Mouse (Mus musculus) heart, postnatal 14 days (tissue): ENCODE measurements at regions not wholly inside any gene's neighbourhood (a gene's known extent, or its start where the extent isn't known, plus 50 kb on each side); places are given as distances from the start of the nearest gene placed in this dataset.

Experiments
- DNase-seq, 2 experiments: peaks; one replicate each; pipeline ENCODE4 v3.0.0; 2021 to 2022
- intact Hi-C: fragments of 180-260 bp; cut with DNase I; formaldehyde crosslinking; loops from one replicate; pipeline ENCODE4 v1.15.1; 2025

- DNase-seq: no peak
- intact Hi-C loops: no loop called here
Observed at GRCm38 (mm10) chr2:8628007-8628406, 1118.6 kb upstream of the Celf2 start.

- no peak for DNase-seq
- intact Hi-C loops: no loop called here
Observed at GRCm38 (mm10) chr2:8628485-8629208, 1119.3 kb upstream of the Celf2 start.

GRCm38 (mm10) chr2:8638082-8638481, 1128.7 kb upstream of the Celf2 start:
- intact Hi-C loops: no loop called here
- DNase-seq: no peak

- DNase-seq: no peak
- intact Hi-C loops: no loop called here
Observed at GRCm38 (mm10) chr2:8639282-8639681, 1129.9 kb upstream of the Celf2 start.

GRCm38 (mm10) chr2:8645463-8645862, 1136.1 kb upstream of the Celf2 start:
- intact Hi-C loops: no loop called here
- DNase-seq: peak in 1 of 2 experiments; percentile 7

GRCm38 (mm10) chr2:8660544-8660943, 1151.2 kb upstream of the Celf2 start:
- intact Hi-C loops: no loop called here
- no peak for DNase-seq

GRCm38 (mm10) chr2:8673751-8674378, 1164.5 kb upstream of the Celf2 start:
- intact Hi-C loops: loop anchor here (2.0 to 10.0 kb wide), 3 partner anchors 1211 to 1421 kb away; partner anchors contain the start of genes 4930412O13Rik and 9230102O04Rik
- peak; percentile 47 to 70 for DNase-seq

- DNase-seq: no peak
Observed at GRCm38 (mm10) chr2:8675537-8675936, 1166.2 kb upstream of the Celf2 start.

GRCm38 (mm10) chr2:8676546-8676945, 1167.2 kb upstream of the Celf2 start:
- DNase-seq: peak in 1 of 2 experiments; percentile 7
- intact Hi-C loops: loop anchor here (5.0 to 10.0 kb wide), 3 partner anchors 1208 to 1611 kb away; partner anchors contain the start of genes 4930412O13Rik and 9230102O04Rik

More at GRCm38 (mm10) chr2:8675537-8675936, 1166.2 kb upstream of the Celf2 start:
- intact Hi-C loops: loop anchor here (2.0 to 10.0 kb wide), 4 partner anchors 1209 to 1612 kb away; partner anchors contain the start of genes 4930412O13Rik and 9230102O04Rik

- intact Hi-C loops: no loop called here
- no peak for DNase-seq
Observed at GRCm38 (mm10) chr2:8690846-8691643, 1181.7 kb upstream of the Celf2 start.

GRCm38 (mm10) chr2:8729306-8729705, 1151.7 kb upstream of the 4930412O13Rik start:
- no peak for DNase-seq
- intact Hi-C loops: no loop called here

- peak; percentile 12 to 45 for DNase-seq
Observed at GRCm38 (mm10) chr2:8754142-8754541, 1126.9 kb upstream of the 4930412O13Rik start.

GRCm38 (mm10) chr2:8756546-8756945, 1124.5 kb upstream of the 4930412O13Rik start:
- DNase-seq: no peak
- intact Hi-C loops: no loop called here

More at GRCm38 (mm10) chr2:8754142-8754541, 1126.9 kb upstream of the 4930412O13Rik start:
- intact Hi-C loops: loop anchor here (2.0 to 5.0 kb wide), 2 partner anchors 1128 to 1255 kb away; partner anchors contain the start of gene 4930412O13Rik

GRCm38 (mm10) chr2:8770636-8771035, 1110.4 kb upstream of the 4930412O13Rik start:
- DNase-seq: no peak
- intact Hi-C loops: no loop called here

GRCm38 (mm10) chr2:8781152-8781935, 1099.7 kb upstream of the 4930412O13Rik start:
- DNase-seq: no peak
- intact Hi-C loops: no loop called here

- no peak for DNase-seq
- intact Hi-C loops: no loop called here
Observed at GRCm38 (mm10) chr2:8782225-8782624, 1098.8 kb upstream of the 4930412O13Rik start.

- intact Hi-C loops: no loop called here
- no peak for DNase-seq
Observed at GRCm38 (mm10) chr2:8802061-8802460, 1079.0 kb upstream of the 4930412O13Rik start.

- intact Hi-C loops: no loop called here
- DNase-seq: no peak
Observed at GRCm38 (mm10) chr2:8809609-8810008, 1071.4 kb upstream of the 4930412O13Rik start.

GRCm38 (mm10) chr2:8818127-8818526, 1062.9 kb upstream of the 4930412O13Rik start:
- peak in 1 of 2 experiments; percentile 5 for DNase-seq
- intact Hi-C loops: no loop called here

- DNase-seq: no peak
Observed at GRCm38 (mm10) chr2:8825406-8825805, 1055.6 kb upstream of the 4930412O13Rik start.

More at GRCm38 (mm10) chr2:8825406-8825805, 1055.6 kb upstream of the 4930412O13Rik start:
- intact Hi-C loops: no loop called here
